Mouse (Mus musculus): ENCODE measurements around the gene Acsl5. TPM values are rescaled to one million over a fixed set of nuclear protein-coding genes. Genes with fewer than 3 reads are reported as not detected.

The Acsl5 gene
- polyA plus RNA-seq, 1 experiment from 2014 or later: 58.4 TPM

DNA sequence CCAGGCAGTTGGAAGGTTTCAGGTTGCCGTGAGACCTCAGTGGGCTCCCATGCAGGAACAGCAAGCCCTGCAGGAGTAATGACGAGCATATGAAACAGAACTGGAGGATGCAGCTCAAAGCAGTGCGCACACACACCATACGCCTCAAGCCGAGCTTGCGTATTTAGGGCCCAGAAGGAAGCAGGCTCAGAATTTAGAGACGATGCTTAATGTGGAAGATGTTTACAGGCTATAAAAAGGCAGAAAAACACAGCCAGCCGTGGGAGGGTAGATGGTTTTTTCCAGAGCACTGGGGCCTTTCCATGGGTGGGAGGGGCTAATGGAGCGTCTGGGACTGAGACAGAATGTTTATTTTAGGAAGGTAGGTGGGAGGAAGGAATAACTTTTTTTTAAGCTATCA lies 34.4 kb upstream of the Acsl5 start:
- Histone ChIP-seq H3K4me2 (replicated peaks; ENCODE audit: low read depth, low read length) (no peak overlapping the region), H3K4me3 (ENCODE audit: low read length) (no peak overlapping the region), H3K9ac (replicated peaks; ENCODE audit: low read length) (no peak overlapping the region), H3K9me3 (ENCODE audit: low read length) (no peaks in the 10 kb centered on the region), H3K27ac (ENCODE audit: low read length) (no peak overlapping the region), H3K4me1 (ENCODE audit: insufficient read depth, low read length) (peaks cover 20% of the 10 kb centered on the region), H3K36me3 (ENCODE audit: insufficient read depth, low read length) (no peaks in the 10 kb centered on the region), H3K27me3 (ENCODE audit: insufficient read depth, low read length) (no peaks in the 10 kb centered on the region)
- 40% methylated on average over 9 of the region's 9 CpGs for WGBS
- peak; percentile 33 for ATAC-seq (ENCODE audit: low FRiP score, low TSS enrichment)

DNA sequence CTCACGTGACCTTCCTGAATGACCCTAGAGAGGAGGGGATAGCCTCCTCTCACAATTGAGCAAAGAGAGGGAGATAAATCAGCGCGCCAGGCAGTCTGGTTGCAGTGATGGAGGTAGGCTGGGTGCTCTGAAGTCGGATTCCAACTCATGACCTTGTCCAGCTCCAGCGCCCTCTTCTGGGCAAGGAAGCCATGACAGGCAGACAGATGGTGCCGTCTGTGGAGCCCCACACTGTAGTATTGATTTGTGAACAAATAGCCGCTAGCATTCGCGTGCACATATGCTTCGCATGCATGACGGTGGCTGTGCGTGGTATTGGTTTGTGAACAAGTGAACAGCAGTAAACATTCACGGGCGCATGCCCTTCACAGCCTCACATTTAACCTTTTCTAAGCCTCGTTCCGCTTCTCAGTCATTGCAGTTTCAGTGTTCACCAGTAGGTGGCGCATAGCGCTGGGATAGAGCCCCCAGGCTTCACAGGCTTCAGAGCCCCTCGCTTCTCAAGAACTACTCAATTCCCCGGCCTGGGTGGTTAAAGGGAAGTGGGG lies 33.5 kb upstream of the Acsl5 start:
- WGBS: 3% methylated on average over 20 of the region's 20 CpGs
- Histone ChIP-seq H3K9ac (replicated peaks; ENCODE audit: low read length) (peak overlapping the region; percentile 61), H3K4me1 (ENCODE audit: insufficient read depth, low read length) (peaks cover 23% of the 10 kb centered on the region), H3K4me3 (ENCODE audit: low read length) (peak overlapping the region; percentile 44), H3K4me2 (replicated peaks; ENCODE audit: low read depth, low read length) (peak overlapping the region; percentile 58), H3K27ac (ENCODE audit: low read length) (no peak overlapping the region), H3K9me3 (ENCODE audit: low read length) (no peaks in the 10 kb centered on the region), H3K27me3 (ENCODE audit: insufficient read depth, low read length) (no peaks in the 10 kb centered on the region), H3K36me3 (ENCODE audit: insufficient read depth, low read length) (no peaks in the 10 kb centered on the region)
- ATAC-seq (ENCODE audit: low FRiP score, low TSS enrichment): peak; percentile 75

DNA sequence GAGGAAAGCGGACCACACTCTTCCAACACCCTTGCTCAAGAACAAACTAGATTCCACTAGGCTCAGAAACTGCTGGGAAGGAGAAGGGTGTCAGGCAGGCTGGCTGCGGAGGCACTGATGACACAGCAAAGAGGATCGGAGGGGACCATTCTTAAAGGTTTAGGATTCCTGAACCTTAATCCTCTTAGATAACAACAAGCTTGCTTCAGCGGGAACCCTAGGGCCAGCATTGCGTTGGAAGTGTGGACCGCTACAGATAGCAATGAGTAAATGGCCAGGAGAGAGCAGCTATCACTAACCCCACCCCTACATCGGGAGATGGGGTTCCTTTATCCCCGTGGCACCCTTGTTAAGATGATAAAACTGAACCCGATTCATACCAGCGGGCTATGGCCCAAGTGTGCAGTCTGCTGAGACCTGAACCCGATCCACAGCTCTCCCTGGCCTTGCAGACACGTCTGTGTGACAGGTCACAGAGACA lies 33.0 kb upstream of the Acsl5 start:
- Histone ChIP-seq H3K36me3 (ENCODE audit: insufficient read depth, low read length) (no peaks in the 10 kb centered on the region), H3K27ac (ENCODE audit: low read length) (no peak overlapping the region), H3K27me3 (ENCODE audit: insufficient read depth, low read length) (no peaks in the 10 kb centered on the region), H3K4me2 (replicated peaks; ENCODE audit: low read depth, low read length) (peak overlapping the region; percentile 58), H3K9ac (replicated peaks; ENCODE audit: low read length) (peak overlapping the region; percentile 61), H3K4me3 (ENCODE audit: low read length) (peak overlapping the region; percentile 44), H3K9me3 (ENCODE audit: low read length) (no peaks in the 10 kb centered on the region), H3K4me1 (ENCODE audit: insufficient read depth, low read length) (peaks cover 23% of the 10 kb centered on the region)
- 27% methylated on average over 12 of the region's 12 CpGs for WGBS
- ATAC-seq (ENCODE audit: low FRiP score, low TSS enrichment): no peak

DNA sequence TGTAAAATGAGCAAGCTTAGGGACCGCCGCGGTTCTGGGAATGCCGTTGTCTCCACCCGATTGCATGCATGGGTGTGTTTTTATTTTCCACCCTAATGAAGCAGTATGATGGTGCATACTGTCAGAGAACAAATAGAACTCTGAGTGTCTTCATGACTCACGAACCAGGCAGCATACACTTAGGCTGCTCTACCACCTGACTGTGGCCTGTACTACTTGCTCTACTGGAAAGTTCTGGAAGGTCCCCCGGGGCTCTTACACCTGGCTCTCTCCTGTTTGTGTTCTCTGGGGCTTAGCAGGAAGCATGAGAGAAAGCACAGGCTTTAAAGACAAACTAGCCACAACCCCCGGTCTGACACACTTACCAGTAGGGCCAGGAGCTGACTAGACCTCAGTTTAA lies 32.4 kb upstream of the Acsl5 start:
- no peak for ATAC-seq (ENCODE audit: low FRiP score, low TSS enrichment)
- Histone ChIP-seq H3K36me3 (ENCODE audit: insufficient read depth, low read length) (no peaks in the 10 kb centered on the region), H3K4me3 (ENCODE audit: low read length) (no peak overlapping the region), H3K9ac (replicated peaks; ENCODE audit: low read length) (no peak overlapping the region), H3K4me2 (replicated peaks; ENCODE audit: low read depth, low read length) (no peak overlapping the region), H3K4me1 (ENCODE audit: insufficient read depth, low read length) (peaks cover 23% of the 10 kb centered on the region), H3K9me3 (ENCODE audit: low read length) (no peaks in the 10 kb centered on the region), H3K27me3 (ENCODE audit: insufficient read depth, low read length) (no peaks in the 10 kb centered on the region), H3K27ac (ENCODE audit: low read length) (no peak overlapping the region)
- whole genome bisulfite sequencing: 64% methylated on average over 8 of the region's 8 CpGs

DNA sequence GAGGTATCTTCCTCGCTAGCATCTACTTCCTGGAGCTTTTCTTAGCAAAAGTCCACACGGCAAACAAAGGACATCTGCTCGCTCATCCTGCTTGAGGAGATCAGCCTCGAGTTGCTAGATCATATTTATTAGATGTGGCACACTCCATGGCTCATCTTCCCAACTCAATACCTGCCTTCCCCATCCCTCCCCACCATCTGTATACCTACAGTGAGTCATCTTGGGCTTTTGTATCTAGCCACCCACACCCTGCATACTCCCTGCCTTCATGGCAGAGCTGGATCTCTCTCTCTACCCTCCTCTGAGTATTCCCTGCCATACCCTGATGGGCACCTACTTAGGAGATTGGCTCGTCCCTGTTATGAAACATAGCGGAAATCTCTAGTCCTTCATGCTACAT lies 30.5 kb upstream of the Acsl5 start:
- ATAC-seq (ENCODE audit: low FRiP score, low TSS enrichment): no peak
- Histone ChIP-seq H3K27me3 (ENCODE audit: insufficient read depth, low read length) (no peaks in the 10 kb centered on the region), H3K36me3 (ENCODE audit: insufficient read depth, low read length) (no peaks in the 10 kb centered on the region), H3K9ac (replicated peaks; ENCODE audit: low read length) (no peak overlapping the region), H3K4me3 (ENCODE audit: low read length) (no peak overlapping the region), H3K27ac (ENCODE audit: low read length) (no peak overlapping the region), H3K4me1 (ENCODE audit: insufficient read depth, low read length) (peaks cover 23% of the 10 kb centered on the region), H3K9me3 (ENCODE audit: low read length) (no peaks in the 10 kb centered on the region), H3K4me2 (replicated peaks; ENCODE audit: low read depth, low read length) (no peak overlapping the region)
- WGBS: 89% methylated on average over 6 of the region's 6 CpGs

DNA sequence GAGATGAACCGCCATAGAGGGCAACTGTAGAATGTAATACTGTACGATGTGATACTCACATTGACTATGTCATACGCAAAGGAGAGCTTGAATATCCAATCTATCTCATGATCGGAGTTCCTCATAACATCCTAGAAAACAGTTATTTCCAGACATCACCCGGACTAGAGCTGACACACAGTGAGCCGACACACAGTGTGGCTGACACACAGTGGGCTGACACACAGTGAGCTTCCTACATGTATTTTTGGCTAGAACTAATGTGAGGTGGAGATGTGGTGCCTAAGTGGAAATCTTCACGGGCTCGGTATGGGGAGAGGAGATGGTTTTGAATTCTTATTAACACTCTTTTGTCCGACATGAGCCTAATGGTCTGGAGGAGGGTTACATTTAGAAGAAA lies 29.5 kb upstream of the Acsl5 start:
- Histone ChIP-seq H3K27ac (ENCODE audit: low read length) (no peak overlapping the region), H3K4me3 (ENCODE audit: low read length) (no peak overlapping the region), H3K9me3 (ENCODE audit: low read length) (no peaks in the 10 kb centered on the region), H3K4me1 (ENCODE audit: insufficient read depth, low read length) (peaks cover 19% of the 10 kb centered on the region), H3K4me2 (replicated peaks; ENCODE audit: low read depth, low read length) (no peak overlapping the region), H3K9ac (replicated peaks; ENCODE audit: low read length) (no peak overlapping the region), H3K36me3 (ENCODE audit: insufficient read depth, low read length) (no peaks in the 10 kb centered on the region), H3K27me3 (ENCODE audit: insufficient read depth, low read length) (no peaks in the 10 kb centered on the region)
- 78% methylated on average over 9 of the region's 9 CpGs for WGBS
- ATAC-seq (ENCODE audit: low FRiP score, low TSS enrichment): no peak

DNA sequence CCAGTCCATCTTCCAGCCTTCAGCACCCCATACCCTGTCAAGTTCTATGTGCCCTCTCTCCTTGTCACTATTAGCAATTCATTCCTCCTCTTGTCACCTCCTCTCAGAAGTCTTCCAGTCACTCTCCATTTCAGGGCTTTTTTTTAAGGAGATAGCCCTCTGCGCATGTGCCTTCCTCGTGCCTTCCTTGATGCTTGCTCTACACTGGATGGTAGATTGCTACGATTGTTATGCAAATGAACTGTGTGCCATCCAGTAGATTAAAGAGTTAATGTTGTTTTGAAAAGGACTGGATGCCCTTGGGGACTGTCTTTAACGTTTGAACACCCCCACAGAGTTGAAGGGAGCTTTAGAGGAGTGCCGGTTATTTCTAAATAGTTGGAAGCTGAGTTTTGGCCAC lies 25.1 kb upstream of the Acsl5 start:
- Histone ChIP-seq H3K4me1 (ENCODE audit: insufficient read depth, low read length) (0 out of 2 replicates have a peak, but pooled peaks cover 4% of the 10 kb centered on the region), H3K27ac (ENCODE audit: low read length) (no peak overlapping the region), H3K4me2 (replicated peaks; ENCODE audit: low read depth, low read length) (no peak overlapping the region), H3K36me3 (ENCODE audit: insufficient read depth, low read length) (no peaks in the 10 kb centered on the region), H3K4me3 (ENCODE audit: low read length) (no peak overlapping the region), H3K27me3 (ENCODE audit: insufficient read depth, low read length) (no peaks in the 10 kb centered on the region), H3K9me3 (ENCODE audit: low read length) (no peaks in the 10 kb centered on the region), H3K9ac (replicated peaks; ENCODE audit: low read length) (no peak overlapping the region)
- WGBS: 72% methylated on average over 5 of the region's 5 CpGs
- ATAC-seq (ENCODE audit: low FRiP score, low TSS enrichment): no peak

DNA sequence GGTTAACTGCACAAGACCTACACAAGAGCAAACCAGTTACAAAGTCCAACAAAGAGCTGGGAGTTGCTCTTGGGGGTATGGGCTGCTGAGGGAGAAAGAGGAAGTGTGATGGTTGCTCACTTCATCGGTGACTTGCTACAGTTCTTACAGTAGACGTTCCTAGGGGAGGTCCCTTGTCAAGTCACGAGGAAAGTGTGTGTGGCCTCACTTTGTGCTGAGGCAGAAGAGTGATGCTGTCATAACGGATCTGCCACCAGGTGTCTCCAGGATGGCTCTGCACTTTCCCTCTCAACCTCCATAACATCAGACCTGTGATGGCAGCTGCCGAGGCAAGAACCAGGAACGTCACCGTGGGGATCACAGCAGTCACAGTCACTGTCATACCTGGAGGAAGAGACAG lies 24.6 kb upstream of the Acsl5 start:
- no peak for ATAC-seq (ENCODE audit: low FRiP score, low TSS enrichment)
- no peaks in the 10 kb centered on the region for H3K36me3 ChIP-seq (ENCODE audit: insufficient read depth, low read length)
- whole genome bisulfite sequencing: 86% methylated on average over 7 of the region's 7 CpGs
- no peaks in the 10 kb centered on the region for H3K9me3 ChIP-seq (ENCODE audit: low read length)
- no peak overlapping the region for H3K4me2 ChIP-seq (replicated peaks; ENCODE audit: low read depth, low read length)
- H3K27ac ChIP-seq (ENCODE audit: low read length): no peak overlapping the region
- H3K4me3 ChIP-seq (ENCODE audit: low read length): no peak overlapping the region
- no peaks in the 10 kb centered on the region for H3K27me3 ChIP-seq (ENCODE audit: insufficient read depth, low read length)
- 0 out of 2 replicates have a peak, but pooled peaks cover 4% of the 10 kb centered on the region for H3K4me1 ChIP-seq (ENCODE audit: insufficient read depth, low read length)
- no peak overlapping the region for H3K9ac ChIP-seq (replicated peaks; ENCODE audit: low read length)

DNA sequence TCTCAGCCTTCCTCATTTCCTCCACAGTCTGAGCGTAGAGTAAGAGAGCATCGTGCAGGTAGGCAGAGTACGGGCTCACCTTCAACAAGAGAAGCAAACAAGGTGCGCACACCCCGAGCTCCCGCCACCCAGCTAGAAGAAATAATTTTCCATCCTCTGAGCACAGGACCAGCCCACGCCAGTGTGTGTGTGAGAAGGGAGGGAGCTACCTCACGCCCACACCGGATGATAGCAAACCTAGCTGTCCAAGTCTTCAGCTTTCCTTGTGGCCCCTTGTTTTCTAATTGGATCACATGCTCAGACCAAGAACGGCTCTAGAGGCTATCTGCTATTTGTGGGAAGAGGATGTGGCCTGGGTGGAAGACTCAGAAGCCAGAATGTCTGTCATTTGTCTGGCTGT lies 20.7 kb upstream of the Acsl5 start:
- no peaks in the 10 kb centered on the region for H3K27me3 ChIP-seq (ENCODE audit: insufficient read depth, low read length)
- H3K4me2 ChIP-seq (replicated peaks; ENCODE audit: low read depth, low read length): no peak overlapping the region
- no peak for ATAC-seq (ENCODE audit: low FRiP score, low TSS enrichment)
- H3K36me3 ChIP-seq (ENCODE audit: insufficient read depth, low read length): no peaks in the 10 kb centered on the region
- no peak overlapping the region for H3K9ac ChIP-seq (replicated peaks; ENCODE audit: low read length)
- no peak overlapping the region for H3K4me3 ChIP-seq (ENCODE audit: low read length)
- H3K27ac ChIP-seq (ENCODE audit: low read length): no peak overlapping the region
- H3K9me3 ChIP-seq (ENCODE audit: low read length): no peaks in the 10 kb centered on the region
- 73% methylated on average over 10 of the region's 10 CpGs for WGBS
- H3K4me1 ChIP-seq (ENCODE audit: insufficient read depth, low read length): no peaks in the 10 kb centered on the region

DNA sequence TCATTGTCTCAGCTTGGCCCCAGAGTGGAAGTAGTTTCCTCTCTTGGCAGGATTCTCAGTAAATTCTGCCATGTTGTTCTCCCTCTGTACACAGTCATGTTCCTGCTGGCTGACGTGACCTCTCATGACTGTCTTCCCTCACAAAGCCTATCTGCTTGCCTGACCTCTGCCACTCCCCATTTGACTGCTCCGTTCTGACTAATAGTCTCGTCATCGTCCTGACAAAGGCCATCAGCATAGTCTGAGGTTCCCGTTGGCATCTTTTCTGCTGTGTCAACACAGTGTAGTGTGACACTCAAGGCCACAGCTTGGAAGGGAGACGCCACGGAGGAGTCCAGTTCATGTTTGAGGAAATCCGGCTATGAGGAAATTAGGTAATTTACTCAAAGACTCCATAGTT lies 19.6 kb upstream of the Acsl5 start:
- Histone ChIP-seq H3K4me3 (ENCODE audit: low read length) (no peak overlapping the region), H3K27ac (ENCODE audit: low read length) (no peak overlapping the region), H3K4me2 (replicated peaks; ENCODE audit: low read depth, low read length) (no peak overlapping the region), H3K27me3 (ENCODE audit: insufficient read depth, low read length) (no peaks in the 10 kb centered on the region), H3K4me1 (ENCODE audit: insufficient read depth, low read length) (no peaks in the 10 kb centered on the region), H3K9me3 (ENCODE audit: low read length) (no peaks in the 10 kb centered on the region), H3K9ac (replicated peaks; ENCODE audit: low read length) (no peak overlapping the region), H3K36me3 (ENCODE audit: insufficient read depth, low read length) (no peaks in the 10 kb centered on the region)
- ATAC-seq (ENCODE audit: low FRiP score, low TSS enrichment): no peak
- 38% methylated on average over 8 of the region's 8 CpGs for WGBS
